Mouse (Mus musculus) limb, embryonic 15.5 days (tissue): ENCODE measurements around the gene Bsn. TPM values are rescaled to one million over a fixed set of nuclear protein-coding genes. Genes with fewer than 3 reads are reported as not detected.
"Not testable (repeated sequence)": the region's sequence is repeated elsewhere in the genome, so short reads cannot be mapped to it uniquely, and the experiment has no call there.

Source experiments
- ATAC-seq: fragments of 200-750 bp; cut with Nextera tagmentation; 2 replicates; pipeline ENCODE4 v1.8.0; 2017; ENCODE audit warnings: low read depth, moderate TSS enrichment; ENCODE audit not compliant: insufficient number of reproducible peaks, low FRiP score, low TSS enrichment
- H3K27ac ChIP-seq: fragments of 300-500 bp; sonication (generic); 2 replicates; pipeline ENCODE4 v1.5.1; 2015; ENCODE audit warnings: moderate library complexity, mild to moderate bottlenecking, inconsistent platforms
- H3K27me3 ChIP-seq: fragments of 300-500 bp; sonication (generic); 2 replicates; pipeline ENCODE4 v1.6.1; 2015; ENCODE audit warnings: inconsistent platforms
- H3K36me3 ChIP-seq: fragments of 300-500 bp; sonication (generic); 2 replicates; pipeline ENCODE4 v1.6.1; 2015; ENCODE audit warnings: inconsistent platforms
- H3K4me1 ChIP-seq: fragments of 300-500 bp; sonication (generic); 2 replicates; pipeline ENCODE4 v1.6.1; 2015; ENCODE audit warnings: inconsistent platforms
- H3K4me2 ChIP-seq: fragments of 300-500 bp; sonication (generic); 2 replicates; pipeline ENCODE4 v1.6.1; 2015; ENCODE audit warnings: mild to moderate bottlenecking, inconsistent platforms
- H3K4me3 ChIP-seq: fragments of 300-500 bp; sonication (generic); 2 replicates; pipeline ENCODE4 v1.5.1; 2015; ENCODE audit warnings: mild to moderate bottlenecking, inconsistent platforms
- H3K9ac ChIP-seq: fragments of 300-500 bp; sonication (generic); 2 replicates; pipeline ENCODE4 v1.6.1; 2015; ENCODE audit warnings: inconsistent platforms
- H3K9me3 ChIP-seq: fragments of 300-500 bp; sonication (generic); 2 replicates; pipeline ENCODE4 v1.6.1; 2016; ENCODE audit warnings: inconsistent platforms
- WGBS: fragments of 180-500 bp; shearing (Covaris S2); methylation state at CpG from one replicate; pipeline ENCODE4 v1.1.7; 2015; 5-methylcytosine and 5-hydroxymethylcytosine counted together
- polyA plus RNA-seq: library from polyadenylated mRNA; unstranded; fragments of >200 nt; fragmentation: Nextera tagmentation; extraction: Ambion mirVana; gene quantifications from 2 replicates; pipeline ENCODE4 v1.2.1, GENCODE M21; 2015

The Bsn gene
- polyA plus RNA-seq, 1 experiment from 2014 or later = 0.82 TPM

GRCm38 (mm10) chr9:108144371-108145270 lies 45.6 kb downstream of the Bsn start:
- no peak overlapping the region for H3K4me2 ChIP-seq
- no peak overlapping the region for H3K27ac ChIP-seq
- no peak overlapping the region for H3K9ac ChIP-seq
- WGBS = 52% methylated on average over 17 of the region's 17 CpGs
- H3K4me1 ChIP-seq = peaks cover 5% of the 10 kb centered on the region; the same call in 1 of the 2 replicates
- H3K4me3 ChIP-seq = no peak overlapping the region
- no peak for ATAC-seq
- H3K9me3 ChIP-seq = no peaks in the 10 kb centered on the region
- H3K27me3 ChIP-seq = no peaks in the 10 kb centered on the region
- no peaks in the 10 kb centered on the region for H3K36me3 ChIP-seq

DNA sequence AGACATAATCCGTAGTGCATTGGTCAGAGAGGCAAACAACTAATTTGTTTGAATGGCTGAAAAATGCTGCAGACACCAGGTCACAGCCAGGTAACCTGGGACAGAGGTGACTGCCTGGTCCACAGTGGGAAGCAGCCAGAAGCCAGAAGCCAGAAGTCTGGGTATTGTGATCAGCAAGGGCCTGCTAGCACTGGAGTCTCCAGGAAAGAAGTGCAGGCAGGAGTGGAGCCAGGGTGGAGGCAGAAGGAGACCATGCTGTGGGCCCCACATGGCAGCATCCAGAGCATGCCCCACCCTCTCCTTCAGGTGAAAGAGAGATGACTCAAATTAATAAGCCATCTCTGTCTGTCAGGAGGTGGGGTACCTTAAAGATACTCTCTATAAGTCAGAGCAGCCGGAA lies 46.7 kb downstream of the Bsn start:
- Histone ChIP-seq H3K9me3 (no peaks in the 10 kb centered on the region), H3K27ac (no peak overlapping the region)
- 75% methylated on average over 2 of the region's 2 CpGs for WGBS

DNA sequence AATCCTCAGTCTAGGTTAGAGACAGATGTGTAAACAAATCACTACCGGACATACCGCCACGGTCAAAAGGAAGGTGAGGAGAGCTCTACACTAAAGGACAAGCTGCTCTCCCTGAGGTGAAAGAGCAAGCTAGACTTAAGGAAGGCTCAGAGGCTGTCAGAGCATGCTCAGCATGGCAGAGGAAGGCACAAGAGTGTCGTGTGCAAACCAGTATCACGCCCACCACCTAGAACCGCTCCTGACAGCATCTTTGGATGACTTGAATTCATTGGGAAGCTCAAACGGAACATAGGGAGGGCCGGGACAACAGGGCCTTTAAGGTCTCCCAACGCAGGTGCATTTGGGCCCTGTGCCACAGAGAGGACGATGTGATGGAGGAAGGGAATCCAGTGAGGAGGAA lies 48.8 kb downstream of the Bsn start:
- Histone ChIP-seq H3K27ac (no peak overlapping the region), H3K4me1 (peaks cover 24% of the 10 kb centered on the region), H3K4me3 (no peak overlapping the region), H3K27me3 (no peaks in the 10 kb centered on the region), H3K36me3 (no peaks in the 10 kb centered on the region), H3K9ac (no peak overlapping the region), H3K9me3 (no peaks in the 10 kb centered on the region), H3K4me2 (no peak overlapping the region)
- WGBS = 90% methylated on average over 10 of the region's 10 CpGs
- no peak for ATAC-seq

More for the DNA sequence above, 46.7 kb downstream of the Bsn start:
- Histone ChIP-seq H3K4me2 (no peak overlapping the region), H3K27me3 (no peaks in the 10 kb centered on the region), H3K9ac (no peak overlapping the region), H3K4me3 (no peak overlapping the region), H3K36me3 (no peaks in the 10 kb centered on the region), H3K4me1 (peaks cover 5% of the 10 kb centered on the region; the same call in 1 of the 2 replicates)
- no peak for ATAC-seq

DNA sequence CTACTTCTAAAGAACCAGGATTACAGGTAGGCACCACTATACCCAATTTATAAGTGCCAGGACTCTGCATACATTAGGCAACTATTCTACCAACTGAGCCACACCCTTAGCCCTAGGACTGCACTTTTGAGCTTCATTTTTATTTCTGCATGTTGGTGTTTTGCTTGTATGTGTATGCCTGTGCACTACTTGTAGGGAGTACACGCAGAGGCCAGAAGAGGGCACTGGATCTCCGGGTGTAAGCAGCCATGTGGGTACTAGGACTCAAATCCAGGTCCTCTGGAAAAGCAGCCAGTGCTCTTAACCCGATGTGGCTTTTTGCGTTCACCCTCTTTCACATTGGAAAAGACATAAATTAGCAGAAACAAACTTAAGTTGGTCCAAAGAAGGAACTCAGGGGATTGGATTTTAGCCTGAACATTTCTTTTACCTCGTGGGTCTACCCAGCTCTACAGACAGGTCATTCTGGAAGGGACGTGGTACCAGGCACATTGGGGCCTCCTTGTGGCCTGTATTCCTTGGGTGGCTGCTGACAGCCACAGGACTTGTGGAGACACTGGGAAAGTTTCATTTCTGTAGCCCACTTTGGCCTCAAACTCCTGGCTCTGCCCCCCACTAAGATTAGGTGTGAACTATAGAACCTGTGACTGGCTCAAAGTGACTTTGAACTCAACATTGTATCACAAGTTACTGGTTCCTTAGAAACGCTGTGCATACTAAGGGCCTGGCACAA lies 50.1 kb downstream of the Bsn start:
- Histone ChIP-seq H3K9me3 (no peaks in the 10 kb centered on the region), H3K36me3 (no peaks in the 10 kb centered on the region), H3K4me1 (peaks cover 26% of the 10 kb centered on the region), H3K27ac (no peak overlapping the region), H3K27me3 (no peaks in the 10 kb centered on the region), H3K4me3 (no peak overlapping the region), H3K4me2 (no peak overlapping the region), H3K9ac (no peak overlapping the region)
- 82% methylated on average over 7 of the region's 7 CpGs for WGBS
- ATAC-seq = no peak

GRCm38 (mm10) chr9:108139169-108139962 lies 50.8 kb downstream of the Bsn start:
- Histone ChIP-seq H3K4me3 (no peak overlapping the region), H3K4me1 (peaks cover 26% of the 10 kb centered on the region), H3K9ac (no peak overlapping the region), H3K36me3 (no peaks in the 10 kb centered on the region), H3K4me2 (no peak overlapping the region), H3K9me3 (no peaks in the 10 kb centered on the region), H3K27ac (no peak overlapping the region), H3K27me3 (no peaks in the 10 kb centered on the region)
- whole genome bisulfite sequencing = 85% methylated on average over 17 of the region's 17 CpGs
- ATAC-seq = no peak

DNA sequence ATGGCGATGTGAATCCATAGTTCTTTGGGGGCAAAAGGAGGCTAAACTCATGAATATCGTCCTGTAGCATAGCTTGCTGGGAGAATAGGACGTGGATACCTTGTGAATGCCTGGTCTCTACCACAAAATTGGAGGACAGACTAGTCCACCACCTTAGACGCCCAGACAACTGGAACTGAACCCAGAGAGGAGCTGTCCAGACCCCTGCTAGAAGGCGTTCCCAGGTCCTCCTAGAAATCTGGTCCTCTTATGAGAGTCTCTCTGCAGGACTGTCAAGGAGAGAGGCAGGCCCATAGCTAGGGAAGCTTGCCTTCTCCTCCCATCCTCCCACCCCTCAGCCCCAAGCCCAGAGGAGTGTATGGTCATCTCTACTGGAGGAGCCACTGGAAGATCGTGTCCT lies 52.1 kb downstream of the Bsn start:
- WGBS = 69% methylated on average over 6 of the region's 6 CpGs
- Histone ChIP-seq H3K4me2 (0 out of 2 replicates have a peak overlapping the region, but pooled peaks have one; percentile 36), H3K9ac (no peak overlapping the region), H3K27ac (peak overlapping the region; percentile 84), H3K27me3 (no peaks in the 10 kb centered on the region), H3K4me1 (peaks cover 21% of the 10 kb centered on the region), H3K9me3 (no peaks in the 10 kb centered on the region), H3K4me3 (no peak overlapping the region), H3K36me3 (no peaks in the 10 kb centered on the region)
- no peak for ATAC-seq

DNA sequence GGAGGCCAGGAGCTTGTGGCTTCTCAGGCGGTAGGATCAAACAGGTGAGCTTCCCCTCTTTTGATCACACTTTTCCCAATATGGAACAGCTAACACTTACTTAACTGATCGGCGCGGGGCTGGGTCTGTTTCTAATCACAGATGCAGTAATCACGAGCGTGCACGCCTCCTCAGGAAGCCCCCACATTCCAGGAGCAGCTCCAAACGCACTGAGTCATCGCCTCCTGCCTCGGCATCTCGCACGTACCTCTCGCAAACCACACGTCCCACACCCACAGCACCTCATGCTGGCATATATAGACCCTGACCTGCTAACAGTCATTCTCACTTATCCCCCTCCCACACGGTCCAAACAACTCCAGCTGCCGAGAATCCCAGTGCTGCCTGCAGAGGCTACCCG lies 52.7 kb downstream of the Bsn start:
- Histone ChIP-seq H3K4me2 (peak overlapping the region; percentile 36), H3K9ac (no peak overlapping the region), H3K9me3 (no peaks in the 10 kb centered on the region), H3K27me3 (no peaks in the 10 kb centered on the region), H3K27ac (peak overlapping the region; percentile 84), H3K4me1 (peaks cover 21% of the 10 kb centered on the region), H3K36me3 (no peaks in the 10 kb centered on the region), H3K4me3 (no peak overlapping the region)
- ATAC-seq = peak; percentile 77
- WGBS = 11% methylated on average over 17 of the region's 17 CpGs

DNA sequence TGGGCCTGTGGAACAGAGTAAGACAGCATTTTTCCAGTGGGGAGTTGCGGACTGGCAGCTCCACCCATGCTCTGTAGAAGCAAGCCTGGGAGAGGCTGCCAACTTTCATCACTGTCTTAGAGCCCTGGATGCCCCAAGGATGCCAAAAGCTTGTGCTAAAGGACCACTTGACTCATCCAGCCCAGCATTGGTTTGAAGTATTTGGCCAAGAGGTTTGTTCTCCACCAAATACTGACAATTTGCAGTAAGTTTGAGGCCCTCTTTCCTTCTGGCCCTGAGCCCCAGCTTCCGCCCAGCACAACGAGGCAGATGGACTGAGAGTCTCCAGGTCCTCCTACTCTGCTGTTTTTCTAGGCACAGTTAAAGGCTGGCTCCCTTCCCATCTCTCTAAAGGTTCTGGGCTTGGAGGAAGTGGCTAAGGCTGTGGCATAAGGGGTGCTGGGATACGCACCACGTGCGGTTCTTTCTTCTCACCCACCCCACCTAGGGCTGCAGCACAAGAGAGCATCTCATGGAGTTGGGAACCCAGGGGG lies 53.2 kb downstream of the Bsn start:
- Histone ChIP-seq H3K4me2 (peak overlapping the region; percentile 36), H3K27ac (peak overlapping the region; percentile 84), H3K36me3 (no peaks in the 10 kb centered on the region), H3K9ac (no peak overlapping the region), H3K4me1 (peaks cover 21% of the 10 kb centered on the region), H3K9me3 (no peaks in the 10 kb centered on the region), H3K4me3 (no peak overlapping the region), H3K27me3 (no peaks in the 10 kb centered on the region)
- peak; percentile 66; the same call in 1 of the 2 replicates for ATAC-seq
- 38% methylated on average over 6 of the region's 6 CpGs for WGBS

DNA sequence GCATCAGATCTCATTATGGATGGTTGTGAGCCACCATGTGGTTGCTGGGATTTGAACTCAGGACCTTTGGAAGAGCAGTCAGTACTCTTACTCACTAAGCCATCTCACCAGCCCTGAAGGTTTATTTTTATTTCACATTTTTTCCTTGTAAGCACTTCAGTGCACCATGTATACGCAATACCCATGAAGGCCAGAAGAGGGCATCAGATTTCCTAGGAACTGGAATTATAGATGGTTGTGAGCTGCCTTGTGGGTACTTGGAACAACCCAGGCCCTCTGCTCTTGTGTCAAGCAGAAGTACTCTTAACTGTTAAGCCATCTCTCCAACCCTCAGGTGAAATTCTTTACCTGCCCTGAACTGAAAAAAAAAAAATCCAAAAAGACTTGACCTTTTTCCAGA lies 54.0 kb downstream of the Bsn start:
- H3K4me1 ChIP-seq = peaks cover 21% of the 10 kb centered on the region
- no peak overlapping the region for H3K4me3 ChIP-seq
- 48% methylated on average over 1 of the region's 1 CpGs for WGBS
- H3K4me2 ChIP-seq = no peak overlapping the region
- no peaks in the 10 kb centered on the region for H3K36me3 ChIP-seq
- no peaks in the 10 kb centered on the region for H3K9me3 ChIP-seq
- no peaks in the 10 kb centered on the region for H3K27me3 ChIP-seq
- H3K9ac ChIP-seq = no peak overlapping the region
- peak overlapping the region; percentile 84 for H3K27ac ChIP-seq
- no peak for ATAC-seq

DNA sequence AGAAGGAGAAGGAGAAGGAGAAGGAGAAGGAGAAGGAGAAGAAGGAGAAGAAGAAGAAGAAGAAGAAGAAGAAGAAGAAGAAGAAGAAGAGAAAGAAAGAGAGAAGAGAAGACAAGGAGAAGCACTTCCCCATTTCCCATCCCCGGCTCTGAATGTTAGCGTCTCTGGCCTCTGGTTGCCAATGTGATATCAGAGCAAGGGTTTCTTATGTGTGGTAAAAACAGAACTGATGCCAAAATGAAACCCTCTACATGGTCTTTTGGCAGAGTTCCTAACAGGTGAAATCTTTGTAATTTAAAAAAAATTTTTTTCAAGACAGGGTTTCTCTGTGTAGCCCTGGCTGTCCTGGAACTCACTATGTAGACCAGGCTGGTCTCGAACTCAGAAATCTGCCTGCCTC lies 54.5 kb downstream of the Bsn start:
- H3K27ac ChIP-seq, H3K27me3 ChIP-seq, ATAC-seq, H3K9ac ChIP-seq, H3K4me2 ChIP-seq, H3K9me3 ChIP-seq, H3K4me3 ChIP-seq, H3K36me3 ChIP-seq: not testable (repeated sequence)
- 91% methylated on average over 3 of the region's 3 CpGs for WGBS
- H3K4me1 ChIP-seq = peaks cover 21% of the 10 kb centered on the region

DNA sequence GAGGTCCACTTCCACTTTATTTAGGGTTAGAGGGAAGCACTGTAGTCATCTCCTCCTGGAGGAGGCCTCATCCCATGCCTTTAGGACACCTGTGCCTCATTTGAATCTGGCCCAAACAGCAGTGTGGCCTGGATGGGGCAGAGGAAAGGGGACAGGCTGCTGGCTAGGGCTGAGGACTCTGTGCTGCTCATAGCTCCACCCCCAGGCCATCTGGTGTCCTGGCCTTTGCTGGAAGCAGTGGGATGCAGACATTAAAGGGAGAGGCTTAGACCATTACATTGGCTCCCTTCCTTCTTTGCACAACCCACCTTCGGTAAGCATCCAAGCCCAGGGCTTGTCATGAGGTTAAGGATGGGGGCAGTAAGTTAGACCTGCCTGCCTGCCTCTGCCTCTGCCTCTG lies 56.7 kb downstream of the Bsn start:
- no peak for ATAC-seq
- 63% methylated on average over 1 of the region's 1 CpGs for WGBS
- Histone ChIP-seq H3K36me3 (no peaks in the 10 kb centered on the region), H3K9ac (no peak overlapping the region), H3K27ac (no peak overlapping the region), H3K4me3 (no peak overlapping the region), H3K4me2 (no peak overlapping the region), H3K4me1 (peaks cover 21% of the 10 kb centered on the region), H3K27me3 (no peaks in the 10 kb centered on the region), H3K9me3 (no peaks in the 10 kb centered on the region)
